Mouse (Mus musculus): ENCODE results near the gene Ank2. TPM values are rescaled to one million over a fixed set of nuclear protein-coding genes. Genes with fewer than 3 reads are reported as not detected.
A peak's percentile ranks its signal among the peaks of the same experiment; 100 is the strongest.

The Ank2 gene
- total RNA-seq, 2 experiments from 2014 or later: 299 to 338 TPM

Small RNA genes within 50 kb of the gene (microRNA-seq; reads per million reads assigned to microRNA genes)
- gene Gm44494 (not detected), gene Mir302a (2.5 reads per million), gene Mir302b (1.9 reads per million), gene Mir302c (not detected), gene Mir302d (3.3 reads per million, percentile 5 among the genes with 10 or more reads in this experiment), gene Mir367 (not detected)

Other genes with a start within 250 kb of the Ank2 start
- gene Larp7, start 54.0 kb upstream of the Ank2 start, total RNA-seq (2021): 10 to 100 TPM; 20.5 to 22.7 TPM
- under 1 TPM; 0.73 to 0.78 TPM for gene Zgrf1, start 54.1 kb upstream of the Ank2 start, total RNA-seq (2021)
- gene Neurog2, start 133.8 kb upstream of the Ank2 start, total RNA-seq (2021): not detected

All from heart, postnatal 25 days (tissue).